Mouse (Mus musculus) heart, embryonic 13.5 days (tissue): ENCODE data around the gene Ppp1r36. TPM values are rescaled to one million over a fixed set of nuclear protein-coding genes. Genes with fewer than 3 reads are reported as not detected.
A peak's percentile ranks its signal among the peaks of the same experiment; 100 is the strongest.

Experiments used
- ATAC-seq: fragments of 200-750 bp; cut with Nextera tagmentation; 2 replicates; pipeline ENCODE4 v1.8.0; 2017; ENCODE audit warnings: moderate TSS enrichment; ENCODE audit not compliant: insufficient number of reproducible peaks, low FRiP score, low TSS enrichment; ENCODE audit errors: extremely low read depth
- H3K27ac ChIP-seq: fragments of 300-500 bp; sonication (generic); replicated peaks from 2 replicates; pipeline ENCODE4 v1.5.1; 2015; ENCODE audit warnings: moderate library complexity, mild to moderate bottlenecking, inconsistent platforms
- H3K27me3 ChIP-seq: fragments of 300-500 bp; sonication (generic); replicated peaks from 2 replicates; pipeline ENCODE4 v1.6.1; 2015; ENCODE audit warnings: mild to moderate bottlenecking, inconsistent platforms
- H3K36me3 ChIP-seq: fragments of 300-500 bp; sonication (generic); 2 replicates; pipeline ENCODE4 v1.6.1; 2015; ENCODE audit warnings: mild to moderate bottlenecking, inconsistent platforms
- H3K4me1 ChIP-seq: fragments of 300-500 bp; sonication (generic); 2 replicates; pipeline ENCODE4 v1.6.1; 2015; ENCODE audit warnings: inconsistent platforms
- H3K4me2 ChIP-seq: fragments of 300-500 bp; sonication (generic); 2 replicates; pipeline ENCODE4 v1.6.1; 2015; ENCODE audit warnings: inconsistent platforms, mild to moderate bottlenecking, moderate library complexity
- H3K4me3 ChIP-seq: fragments of 300-500 bp; sonication (generic); 2 replicates; pipeline ENCODE4 v1.5.1; 2015; ENCODE audit warnings: moderate library complexity, mild to moderate bottlenecking, inconsistent platforms
- H3K9ac ChIP-seq: fragments of 300-500 bp; sonication (generic); 2 replicates; pipeline ENCODE4 v1.6.1; 2015; ENCODE audit warnings: inconsistent platforms, mild to moderate bottlenecking, moderate library complexity
- H3K9me3 ChIP-seq: fragments of 300-500 bp; sonication (generic); 2 replicates; pipeline ENCODE4 v1.6.1; 2016; ENCODE audit warnings: inconsistent platforms
- whole genome bisulfite sequencing: fragments of 180-500 bp; shearing (Covaris S2); methylation state at CpG from one replicate; pipeline ENCODE4 v1.1.7; 2015; ENCODE audit warnings: mixed read lengths; 5-methylcytosine and 5-hydroxymethylcytosine counted together
- polyA plus RNA-seq: library from polyadenylated mRNA; unstranded; fragments of >200 nt; fragmentation: Nextera tagmentation; extraction: Ambion mirVana; gene quantifications from 2 replicates; pipeline ENCODE4 v1.2.1, GENCODE M21; 2015

Ppp1r36 gene
- polyA plus RNA-seq = 2.0 and 3.1 TPM in 2 replicates

- Histone ChIP-seq H3K4me3 (peak within 1 kb of the TSS; percentile 57), H3K9ac (peak within 1 kb of the TSS; percentile 79), H3K9me3 (no peaks in the 10 kb centered on the region), H3K27ac (peak within 1 kb of the TSS; percentile 32; the same call in 1 of the 2 replicates), H3K27me3 (peaks cover 5% of the 10 kb centered on the region; the same call in 1 of the 2 replicates), H3K4me2 (peak within 1 kb of the TSS; percentile 83), H3K4me1 (peaks cover 6% of the 10 kb centered on the region), H3K36me3 (no peaks in the 10 kb centered on the region)
- WGBS = under 1% methylated on average over 37 of the region's 37 CpGs
- no peak for ATAC-seq
Observed at GRCm38 (mm10) chr12:76417433-76417854, at the start of gene Ppp1r36. Ppp1r36 (plus strand) TSS chr12:76417538.

- Histone ChIP-seq H3K9ac (peak overlapping the region; percentile 99), H3K9me3 (no peaks in the 10 kb centered on the region), H3K4me1 (peaks cover 54% of the 10 kb centered on the region), H3K27me3 (no peaks in the 10 kb centered on the region), H3K4me3 (peak overlapping the region; percentile 96), H3K4me2 (peak overlapping the region; percentile 95), H3K36me3 (peaks cover 9% of the 10 kb centered on the region), H3K27ac (peak overlapping the region; percentile 100)
- 9% methylated on average over 9 of the region's 9 CpGs for WGBS
- ATAC-seq = no peak
Observed at GRCm38 (mm10) chr12:76368201-76368789, 49.0 kb upstream of the Ppp1r36 start.

DNA sequence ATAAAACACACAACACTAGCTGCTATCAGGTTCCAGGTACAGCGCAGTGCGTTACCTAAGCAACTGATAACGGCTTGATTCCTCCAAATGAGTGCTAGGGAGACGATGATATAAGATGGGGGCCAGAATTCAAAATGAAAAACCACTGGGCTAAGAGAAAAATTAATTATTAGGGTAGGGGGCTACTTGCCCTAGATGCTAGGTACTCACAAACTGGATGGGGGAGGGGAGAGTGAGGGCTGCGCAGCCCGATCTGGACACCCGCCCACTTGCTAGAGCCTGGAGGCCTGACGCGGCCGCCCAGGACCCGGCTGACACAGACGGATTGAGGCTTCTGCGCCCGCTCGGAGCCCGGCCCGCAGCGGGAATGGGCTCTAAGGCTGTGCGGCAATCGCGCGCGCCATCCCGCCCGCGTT lies 48.5 kb upstream of the Ppp1r36 start:
- H3K27me3 ChIP-seq = no peaks in the 10 kb centered on the region
- H3K4me2 ChIP-seq = peak overlapping the region; percentile 95
- under 1% methylated on average over 18 of the region's 26 CpGs for WGBS
- H3K4me1 ChIP-seq = peaks cover 57% of the 10 kb centered on the region
- H3K9me3 ChIP-seq = no peaks in the 10 kb centered on the region
- H3K4me3 ChIP-seq = peak overlapping the region; percentile 96
- H3K27ac ChIP-seq = peak overlapping the region; percentile 100
- ATAC-seq = peak; percentile 15; the same call in 1 of the 2 replicates
- peak overlapping the region; percentile 99 for H3K9ac ChIP-seq
- peaks cover 9% of the 10 kb centered on the region for H3K36me3 ChIP-seq

DNA sequence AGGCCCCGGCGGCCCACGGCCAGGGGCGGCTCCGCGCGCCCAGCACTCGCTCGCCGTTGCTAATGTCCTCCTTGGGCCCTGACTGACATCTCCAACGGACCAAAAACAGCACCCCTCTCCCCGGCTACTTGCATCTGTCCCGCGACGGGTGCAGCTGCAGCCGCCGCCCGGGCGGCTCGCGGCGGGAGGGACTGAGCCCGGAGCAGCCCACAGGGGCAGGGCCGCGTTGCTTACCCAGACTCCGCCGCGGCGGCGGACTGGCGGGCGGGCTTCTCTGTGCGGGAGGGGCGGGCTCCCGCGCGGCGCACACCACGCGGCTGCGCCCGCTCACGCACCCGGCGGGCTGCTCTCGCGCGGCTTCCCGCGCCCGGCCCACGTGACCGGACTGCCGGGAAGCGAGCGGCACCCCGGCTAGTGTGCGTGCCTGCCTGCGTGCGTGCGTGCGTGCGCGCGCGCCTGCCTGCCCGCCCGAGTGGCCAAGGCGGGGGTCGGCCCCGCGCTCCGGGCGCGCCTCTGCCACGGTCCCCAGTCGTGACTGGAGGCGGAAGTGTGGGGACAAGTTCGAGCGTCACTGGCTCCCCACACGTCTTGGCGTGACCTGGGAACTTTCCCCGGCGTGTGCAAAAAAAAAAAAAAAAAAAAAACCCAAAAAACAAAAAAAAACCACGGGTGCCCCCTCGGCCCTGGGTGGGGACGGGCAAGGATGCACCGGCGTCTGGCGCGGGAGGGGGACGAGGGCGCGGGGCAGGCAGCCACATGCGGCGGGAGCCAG lies 47.9 kb upstream of the Ppp1r36 start, which contains the start of gene Zbtb25:
Zbtb25 (minus strand) TSS at position 397 of the 772 bp plus-strand sequence.
- Histone ChIP-seq H3K9ac (peak within 1 kb of the TSS; percentile 99), H3K4me2 (peak within 1 kb of the TSS; percentile 95), H3K27ac (peak within 1 kb of the TSS; percentile 100), H3K4me1 (peaks cover 63% of the 10 kb centered on the region), H3K9me3 (no peaks in the 10 kb centered on the region), H3K4me3 (peak within 1 kb of the TSS; percentile 96), H3K36me3 (peaks cover 4% of the 10 kb centered on the region), H3K27me3 (no peaks in the 10 kb centered on the region)
- peak; percentile 63; the same call in 1 of the 2 replicates for ATAC-seq
- WGBS = under 1% methylated on average over 96 of the region's 96 CpGs

- Histone ChIP-seq H3K4me2 (peak within 1 kb of the TSS; percentile 95), H3K27me3 (no peaks in the 10 kb centered on the region), H3K9ac (peak within 1 kb of the TSS; percentile 99), H3K27ac (peak within 1 kb of the TSS; percentile 100), H3K4me3 (peak within 1 kb of the TSS; percentile 96), H3K9me3 (no peaks in the 10 kb centered on the region), H3K36me3 (peaks cover 2% of the 10 kb centered on the region; the same call in 1 of the 2 replicates), H3K4me1 (peaks cover 69% of the 10 kb centered on the region)
- under 1% methylated on average over 65 of the region's 99 CpGs for whole genome bisulfite sequencing
- peak; percentile 28 for ATAC-seq
Observed at GRCm38 (mm10) chr12:76369978-76370830, 47.1 kb upstream of the Ppp1r36 start, which contains the start of gene Zbtb1. Zbtb1 (plus strand) TSS chr12:76370266.

GRCm38 (mm10) chr12:76370831-76371571 lies 46.3 kb upstream of the Ppp1r36 start:
- peak overlapping the region; percentile 99 for H3K9ac ChIP-seq
- 0% methylated on average over 62 of the region's 63 CpGs for WGBS
- peak overlapping the region; percentile 100 for H3K27ac ChIP-seq
- H3K4me2 ChIP-seq = peak overlapping the region; percentile 95
- peak; percentile 56; the same call in 1 of the 2 replicates for ATAC-seq
- H3K27me3 ChIP-seq = no peaks in the 10 kb centered on the region
- peak overlapping the region; percentile 96 for H3K4me3 ChIP-seq
- H3K36me3 ChIP-seq = peaks cover 2% of the 10 kb centered on the region; the same call in 1 of the 2 replicates
- no peaks in the 10 kb centered on the region for H3K9me3 ChIP-seq
- peaks cover 71% of the 10 kb centered on the region for H3K4me1 ChIP-seq

- H3K4me2 ChIP-seq = peak overlapping the region; percentile 95
- H3K4me1 ChIP-seq = peaks cover 70% of the 10 kb centered on the region
- no peaks in the 10 kb centered on the region for H3K27me3 ChIP-seq
- H3K36me3 ChIP-seq = peaks cover 2% of the 10 kb centered on the region; the same call in 1 of the 2 replicates
- WGBS = 28% methylated on average over 7 of the region's 7 CpGs
- peak overlapping the region; percentile 100 for H3K27ac ChIP-seq
- H3K4me3 ChIP-seq = peak overlapping the region; percentile 96
- no peaks in the 10 kb centered on the region for H3K9me3 ChIP-seq
- H3K9ac ChIP-seq = peak overlapping the region; percentile 99
- ATAC-seq = no peak
Observed at GRCm38 (mm10) chr12:76372046-76372445, 45.3 kb upstream of the Ppp1r36 start.

- Histone ChIP-seq H3K27me3 (no peaks in the 10 kb centered on the region), H3K9me3 (no peaks in the 10 kb centered on the region), H3K4me2 (peak overlapping the region; percentile 95), H3K9ac (peak overlapping the region; percentile 99), H3K4me3 (peak overlapping the region; percentile 96), H3K27ac (0 out of 2 replicates have a peak overlapping the region, but pooled peaks have one; percentile 15), H3K36me3 (peaks cover 2% of the 10 kb centered on the region; the same call in 1 of the 2 replicates), H3K4me1 (peaks cover 69% of the 10 kb centered on the region)
- ATAC-seq = no peak
- 80% methylated on average over 5 of the region's 7 CpGs for WGBS
Observed at GRCm38 (mm10) chr12:76372881-76373818, 44.2 kb upstream of the Ppp1r36 start.

GRCm38 (mm10) chr12:76373991-76374390 lies 43.3 kb upstream of the Ppp1r36 start:
- Histone ChIP-seq H3K27ac (no peak overlapping the region), H3K4me2 (no peak overlapping the region), H3K36me3 (peaks cover 2% of the 10 kb centered on the region; the same call in 1 of the 2 replicates), H3K4me3 (no peak overlapping the region), H3K9ac (no peak overlapping the region), H3K9me3 (no peaks in the 10 kb centered on the region), H3K4me1 (peaks cover 71% of the 10 kb centered on the region), H3K27me3 (no peaks in the 10 kb centered on the region)
- ATAC-seq = no peak
- WGBS = 64% methylated on average over 6 of the region's 6 CpGs
